Mouse (Mus musculus) forebrain, embryonic 10.5 days (tissue): ENCODE data around the gene Ccdc87. TPM values are rescaled to one million over a fixed set of nuclear protein-coding genes. Genes with fewer than 3 reads are reported as not detected.
A peak's percentile ranks its signal among the peaks of the same experiment; 100 is the strongest.
"Not testable (repeated sequence)": the region's sequence is repeated elsewhere in the genome, so short reads cannot be mapped to it uniquely, and the experiment has no call there.

Experiments
- DNase-seq: peaks from one replicate; pipeline ENCODE4 v3.0.0-alpha.2; 2017; ENCODE audit warnings: low spot score; ENCODE audit errors: extremely low spot score
- H3K27ac ChIP-seq: fragments of 300-500 bp; sonication (generic); 2 replicates; pipeline ENCODE4 v1.5.1; 2016; ENCODE audit warnings: mild to moderate bottlenecking
- H3K27me3 ChIP-seq: fragments of 300-500 bp; sonication (generic); 2 replicates; pipeline ENCODE4 v1.6.1; 2016; ENCODE audit warnings: mild to moderate bottlenecking; ENCODE audit not compliant: poor library complexity, severe bottlenecking
- H3K36me3 ChIP-seq: fragments of 300-500 bp; sonication (generic); replicated peaks from 2 replicates; pipeline ENCODE4 v1.6.1; 2016; ENCODE audit warnings: mild to moderate bottlenecking, moderate library complexity
- H3K4me1 ChIP-seq: fragments of 300-500 bp; sonication (generic); 2 replicates; pipeline ENCODE4 v1.6.1; 2016
- H3K4me3 ChIP-seq: fragments of 300-500 bp; sonication (generic); 2 replicates; pipeline ENCODE4 v1.5.1; 2016; ENCODE audit warnings: mild to moderate bottlenecking, moderate library complexity
- H3K9me3 ChIP-seq: fragments of 300-500 bp; sonication (generic); 2 replicates; pipeline ENCODE4 v1.6.1; 2016; ENCODE audit warnings: mild to moderate bottlenecking, moderate library complexity
- WGBS: fragments of 180-500 bp; shearing (Covaris S2); methylation state at CpG from one replicate; pipeline ENCODE4 v1.1.7; 2016; 5-methylcytosine and 5-hydroxymethylcytosine counted together
- polyA plus RNA-seq: library from polyadenylated mRNA; unstranded; fragments of >200 nt; fragmentation: Nextera tagmentation; extraction: Ambion mirVana; gene quantifications from 2 replicates; pipeline ENCODE4 v1.2.1, GENCODE M21; 2016

Gene Ccdc87
- polyA plus RNA-seq, 1 experiment from 2014 or later = not detected

GRCm38 (mm10) chr19:4845846-4846245 lies 6.7 kb downstream of the Ccdc87 start:
- no peaks in the 10 kb centered on the region for H3K36me3 ChIP-seq
- H3K4me3 ChIP-seq = no peak overlapping the region
- no peaks in the 10 kb centered on the region for H3K4me1 ChIP-seq
- 89% methylated on average over 2 of the region's 2 CpGs for WGBS
- H3K27me3 ChIP-seq = peaks cover 17% of the 10 kb centered on the region
- DNase-seq = no peak
- H3K27ac ChIP-seq = no peak overlapping the region
- H3K9me3 ChIP-seq = no peaks in the 10 kb centered on the region

DNA sequence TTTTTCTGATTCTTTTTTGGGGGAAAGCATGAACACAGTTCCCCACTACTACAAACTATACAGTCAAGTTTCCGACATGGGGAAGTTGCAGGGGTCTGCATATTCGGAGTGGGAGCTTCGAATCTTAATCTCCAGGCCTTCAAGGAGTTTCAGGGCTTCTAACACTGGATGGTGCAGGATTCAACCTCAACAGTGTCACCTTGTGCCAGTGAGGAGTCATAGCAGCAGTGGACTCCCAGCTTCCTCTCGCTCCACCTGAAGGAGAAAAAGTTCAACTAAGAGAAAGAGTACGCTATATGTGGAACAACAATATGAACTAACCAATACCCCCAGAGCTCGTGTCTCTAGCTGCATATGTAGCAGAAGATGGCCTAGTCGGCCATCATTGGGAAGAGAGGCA lies 8.3 kb downstream of the Ccdc87 start:
- no peak overlapping the region for H3K27ac ChIP-seq
- no peaks in the 10 kb centered on the region for H3K36me3 ChIP-seq
- H3K9me3 ChIP-seq = no peaks in the 10 kb centered on the region
- H3K27me3 ChIP-seq = peaks cover under 1% of the 10 kb centered on the region; the same call in 1 of the 2 replicates
- no peaks in the 10 kb centered on the region for H3K4me1 ChIP-seq
- H3K4me3 ChIP-seq = no peak overlapping the region
- WGBS = 42% methylated on average over 7 of the region's 7 CpGs
- no peak for DNase-seq

GRCm38 (mm10) chr19:4849800-4850199 lies 10.6 kb downstream of the Ccdc87 start:
- Histone ChIP-seq H3K4me1 (peaks cover 5% of the 10 kb centered on the region), H3K4me3 (no peak overlapping the region), H3K9me3 (no peaks in the 10 kb centered on the region), H3K27ac (no peak overlapping the region), H3K36me3 (no peaks in the 10 kb centered on the region), H3K27me3 (no peaks in the 10 kb centered on the region)
- 69% methylated on average over 4 of the region's 4 CpGs for WGBS
- no peak for DNase-seq

GRCm38 (mm10) chr19:4850281-4850680 lies 11.1 kb downstream of the Ccdc87 start:
- DNase-seq = no peak
- no peaks in the 10 kb centered on the region for H3K36me3 ChIP-seq
- 50% methylated on average over 5 of the region's 5 CpGs for WGBS
- H3K27me3 ChIP-seq = 0 out of 2 replicates have a peak, but pooled peaks cover under 1% of the 10 kb centered on the region
- H3K4me3 ChIP-seq = no peak overlapping the region
- peaks cover 10% of the 10 kb centered on the region for H3K4me1 ChIP-seq
- no peak overlapping the region for H3K27ac ChIP-seq
- no peaks in the 10 kb centered on the region for H3K9me3 ChIP-seq

DNA sequence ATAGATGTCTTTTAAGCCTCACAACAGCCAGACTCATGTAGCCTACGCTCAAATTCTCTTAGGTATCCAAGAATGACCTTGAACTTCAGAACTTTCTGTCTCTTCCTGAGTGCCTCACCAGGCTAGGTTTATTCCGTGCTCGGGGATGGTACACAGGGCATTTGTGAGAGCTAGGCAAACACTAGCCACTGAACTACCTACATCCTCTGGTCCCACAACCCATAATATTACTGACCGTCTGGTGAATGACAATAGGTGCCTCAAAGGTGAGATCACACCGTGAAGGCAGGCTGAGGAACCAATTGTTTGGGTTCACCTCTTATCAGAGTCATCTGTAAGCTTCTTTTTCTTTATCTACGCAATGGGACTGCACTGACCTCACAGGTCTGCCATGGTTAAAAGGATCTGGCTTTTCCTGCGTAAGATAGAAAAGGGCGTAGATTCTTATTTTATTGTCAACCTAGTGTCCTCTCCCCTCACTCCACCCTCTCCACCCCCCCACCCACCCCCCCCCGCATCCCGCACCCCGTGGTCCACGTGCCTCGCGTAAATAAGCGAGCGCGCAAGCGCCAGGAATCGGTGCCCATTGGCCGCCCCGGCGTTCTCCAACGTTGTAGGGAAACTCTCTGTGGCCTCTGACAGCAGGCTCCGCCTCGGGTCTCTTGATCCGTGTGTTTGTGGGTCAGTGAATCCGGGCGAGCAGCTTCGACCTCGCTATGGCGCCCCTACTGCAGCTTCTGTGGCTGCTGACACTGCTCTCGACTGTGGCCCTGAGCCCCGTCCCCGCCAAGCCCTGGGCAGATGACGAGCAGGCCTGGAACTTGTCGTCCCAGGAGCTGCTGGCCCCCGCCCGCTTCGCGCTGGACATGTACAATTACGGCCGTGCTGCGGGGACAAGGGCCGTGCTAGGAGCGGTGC lies 15.6 kb downstream of the Ccdc87 start, which contains the start of gene Ctsf:
Gene Ctsf, plus strand, starts transcription at position 579 of the 918 bp plus-strand sequence.
- DNase-seq = peak; percentile 86
- H3K4me1 ChIP-seq = peaks cover 20% of the 10 kb centered on the region
- 6% methylated on average over 42 of the region's 45 CpGs for WGBS
- H3K27ac ChIP-seq = peak within 1 kb of the TSS; percentile 82
- peaks cover 15% of the 10 kb centered on the region for H3K27me3 ChIP-seq
- no peaks in the 10 kb centered on the region for H3K9me3 ChIP-seq
- H3K4me3 ChIP-seq = peak within 1 kb of the TSS; percentile 71
- peaks cover 4% of the 10 kb centered on the region; the same call in 1 of the 2 replicates for H3K36me3 ChIP-seq

- H3K4me3 ChIP-seq = peak overlapping the region; percentile 71
- H3K27ac ChIP-seq = peak overlapping the region; percentile 82
- no peak for DNase-seq
- 2% methylated on average over 14 of the region's 14 CpGs for WGBS
- no peaks in the 10 kb centered on the region for H3K9me3 ChIP-seq
- peaks cover 4% of the 10 kb centered on the region; the same call in 1 of the 2 replicates for H3K36me3 ChIP-seq
- peaks cover 20% of the 10 kb centered on the region for H3K4me1 ChIP-seq
- peaks cover 15% of the 10 kb centered on the region for H3K27me3 ChIP-seq
Observed at GRCm38 (mm10) chr19:4855470-4855820, 16.3 kb downstream of the Ccdc87 start.

DNA sequence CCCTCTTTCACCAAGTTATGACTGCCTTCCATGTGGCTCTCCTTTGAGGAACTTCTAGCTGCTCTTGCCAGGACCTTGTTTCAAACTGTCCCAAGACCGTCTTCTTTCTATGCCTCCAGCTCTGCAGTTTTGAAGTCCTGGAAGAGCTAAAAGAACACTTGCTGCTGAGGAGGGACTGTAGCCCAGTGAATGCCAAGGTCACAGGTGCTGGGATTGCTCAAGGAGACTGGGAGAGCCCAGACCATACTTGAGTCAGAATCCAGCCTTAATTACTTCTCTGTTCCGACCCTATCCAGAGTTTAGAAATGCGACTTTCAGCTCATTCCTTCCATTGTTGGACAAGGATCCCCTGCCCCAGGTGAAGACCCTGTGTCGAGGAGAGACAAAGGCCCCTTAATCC lies 16.8 kb downstream of the Ccdc87 start:
- no peak for DNase-seq
- peak overlapping the region; percentile 71 for H3K4me3 ChIP-seq
- H3K27me3 ChIP-seq = peaks cover 15% of the 10 kb centered on the region
- peaks cover 20% of the 10 kb centered on the region for H3K4me1 ChIP-seq
- peaks cover 4% of the 10 kb centered on the region; the same call in 1 of the 2 replicates for H3K36me3 ChIP-seq
- no peak overlapping the region for H3K27ac ChIP-seq
- 46% methylated on average over 4 of the region's 4 CpGs for WGBS
- no peaks in the 10 kb centered on the region for H3K9me3 ChIP-seq

DNA sequence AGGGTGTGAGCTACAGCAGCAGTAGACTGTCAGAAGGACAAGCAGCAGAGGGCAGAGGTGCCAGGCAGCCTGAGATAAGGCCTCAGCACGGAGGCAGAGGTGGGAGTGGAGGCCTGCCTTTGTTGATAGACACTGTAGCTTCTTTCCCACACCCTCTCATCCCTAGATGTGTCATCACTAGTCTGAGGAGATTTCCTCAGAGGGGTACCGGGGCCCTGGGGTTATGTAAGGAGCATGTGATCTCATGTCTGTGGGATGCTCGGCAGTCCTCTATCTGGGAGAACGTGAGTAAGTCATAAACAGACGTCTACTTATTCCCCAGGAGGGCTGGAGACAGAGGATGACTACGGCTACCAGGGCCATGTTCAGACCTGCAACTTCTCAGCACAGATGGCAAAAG lies 19.9 kb downstream of the Ccdc87 start:
- Histone ChIP-seq H3K4me1 (peaks cover 20% of the 10 kb centered on the region), H3K4me3 (no peak overlapping the region), H3K27ac (no peak overlapping the region), H3K36me3 (peaks cover 4% of the 10 kb centered on the region; the same call in 1 of the 2 replicates), H3K27me3 (peaks cover 15% of the 10 kb centered on the region), H3K9me3 (0 out of 2 replicates have a peak, but pooled peaks cover 3% of the 10 kb centered on the region)
- DNase-seq = no peak
- WGBS = 85% methylated on average over 6 of the region's 6 CpGs

DNA sequence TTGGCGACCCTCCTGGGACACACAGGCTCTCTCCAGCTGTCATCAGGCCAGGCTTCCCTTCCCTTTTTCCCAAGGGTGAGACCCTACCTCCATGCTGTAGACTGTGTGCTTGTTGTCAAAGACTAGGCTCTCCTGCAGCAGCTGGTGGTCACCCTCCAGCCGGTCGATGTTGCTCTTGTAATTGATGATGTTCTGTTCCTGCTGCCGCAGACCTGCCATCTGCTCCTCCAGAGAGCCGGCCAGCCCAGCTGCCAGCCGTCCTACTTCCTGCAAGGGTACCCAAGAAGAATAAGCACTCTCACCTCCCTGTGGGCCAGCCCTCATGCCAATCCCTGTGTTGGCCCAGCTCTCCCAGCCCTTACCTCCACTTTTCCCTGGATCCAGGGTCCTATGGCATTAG lies 23.9 kb downstream of the Ccdc87 start:
- Histone ChIP-seq H3K27me3 (peaks cover 22% of the 10 kb centered on the region; the same call in 1 of the 2 replicates), H3K36me3 (peaks cover 4% of the 10 kb centered on the region; the same call in 1 of the 2 replicates), H3K4me1 (peaks cover 4% of the 10 kb centered on the region), H3K4me3 (no peak overlapping the region), H3K27ac (no peak overlapping the region), H3K9me3 (0 out of 2 replicates have a peak, but pooled peaks cover 3% of the 10 kb centered on the region)
- DNase-seq = no peak
- 91% methylated on average over 6 of the region's 6 CpGs for WGBS

DNA sequence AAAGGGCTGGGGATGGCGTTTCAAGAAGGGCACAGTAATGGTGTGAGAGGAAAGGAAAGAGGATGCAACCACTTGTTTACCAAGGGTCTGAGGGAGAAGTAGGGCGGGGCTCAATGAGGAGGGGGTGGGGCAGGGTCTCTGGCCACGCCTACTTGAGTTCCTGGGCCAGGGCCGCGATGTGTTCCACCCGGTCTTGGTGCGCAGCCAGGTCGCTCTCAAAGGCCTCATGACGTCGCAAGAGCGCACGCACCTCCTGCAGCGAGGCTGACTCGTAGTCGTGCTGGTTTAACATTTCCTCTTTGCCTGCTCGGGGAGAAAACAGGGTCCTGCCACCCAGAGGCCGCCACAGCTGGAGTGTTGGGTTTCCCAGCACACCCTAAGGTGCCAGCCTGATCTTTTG lies 26.0 kb downstream of the Ccdc87 start:
- no peak overlapping the region for H3K4me3 ChIP-seq
- peaks cover 22% of the 10 kb centered on the region; the same call in 1 of the 2 replicates for H3K27me3 ChIP-seq
- peaks cover 4% of the 10 kb centered on the region for H3K4me1 ChIP-seq
- 0 out of 2 replicates have a peak, but pooled peaks cover 3% of the 10 kb centered on the region for H3K9me3 ChIP-seq
- H3K27ac ChIP-seq = no peak overlapping the region
- WGBS = 9% methylated on average over 17 of the region's 17 CpGs
- H3K36me3 ChIP-seq = no peaks in the 10 kb centered on the region
- no peak for DNase-seq

GRCm38 (mm10) chr19:4874613-4875012 lies 35.4 kb downstream of the Ccdc87 start:
- not testable (repeated sequence) for H3K27ac ChIP-seq, H3K4me3 ChIP-seq, DNase-seq, H3K36me3 ChIP-seq, H3K9me3 ChIP-seq
- WGBS = 93% methylated on average over 1 of the region's 1 CpGs
- H3K27me3 ChIP-seq = peaks cover 14% of the 10 kb centered on the region
- H3K4me1 ChIP-seq = peaks cover 32% of the 10 kb centered on the region

- no peak overlapping the region for H3K4me3 ChIP-seq
- DNase-seq = no peak
- WGBS = 66% methylated on average over 3 of the region's 4 CpGs
- peaks cover 39% of the 10 kb centered on the region for H3K4me1 ChIP-seq
- no peaks in the 10 kb centered on the region for H3K9me3 ChIP-seq
- H3K27me3 ChIP-seq = peaks cover 14% of the 10 kb centered on the region
- H3K27ac ChIP-seq = no peak overlapping the region
- H3K36me3 ChIP-seq = no peaks in the 10 kb centered on the region
Observed at GRCm38 (mm10) chr19:4876241-4876640, 37.1 kb downstream of the Ccdc87 start.

- DNase-seq = no peak
- no peaks in the 10 kb centered on the region for H3K9me3 ChIP-seq
- H3K4me1 ChIP-seq = peaks cover 39% of the 10 kb centered on the region
- WGBS = 74% methylated on average over 3 of the region's 3 CpGs
- H3K36me3 ChIP-seq = no peaks in the 10 kb centered on the region
- peaks cover 14% of the 10 kb centered on the region for H3K27me3 ChIP-seq
- 0 out of 2 replicates have a peak overlapping the region, but pooled peaks have one; percentile 80 for H3K4me3 ChIP-seq
- H3K27ac ChIP-seq = no peak overlapping the region
Observed at GRCm38 (mm10) chr19:4876755-4877154, 37.6 kb downstream of the Ccdc87 start.
